Mouse (Mus musculus): ENCODE results near the gene Phactr3.

Phactr3 gene

GRCm38 (mm10) chr2:178257986-178258555, 139.3 kb downstream of the Phactr3 start:
- in situ Hi-C loops (cut with MboI), result no loop called here

GRCm38 (mm10) chr2:178263055-178263454, 144.3 kb downstream of the Phactr3 start:
- in situ Hi-C loops (cut with MboI), result no loop called here

DNA sequence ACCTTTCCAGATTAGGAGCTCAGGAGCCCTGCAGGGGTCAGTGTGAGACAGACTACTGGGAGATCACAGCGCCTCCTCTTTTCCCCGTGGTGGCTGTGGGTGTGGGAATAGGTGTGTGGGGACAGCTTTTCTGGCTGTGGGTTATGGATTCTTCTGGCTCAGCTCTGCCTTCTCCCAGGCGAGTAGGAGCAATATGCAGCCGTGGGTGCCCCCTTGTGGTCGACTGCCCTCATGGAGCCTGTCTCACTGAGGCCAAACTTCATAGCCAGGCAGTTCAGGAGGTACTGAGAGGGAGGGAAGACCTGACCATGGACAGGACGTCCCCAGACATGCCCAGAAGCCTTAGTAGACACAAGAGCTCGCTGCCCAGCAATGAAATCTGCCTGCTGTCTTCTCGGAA, 145.6 kb downstream of the Phactr3 start:
- in situ Hi-C loops (cut with MboI), result no loop called here

DNA sequence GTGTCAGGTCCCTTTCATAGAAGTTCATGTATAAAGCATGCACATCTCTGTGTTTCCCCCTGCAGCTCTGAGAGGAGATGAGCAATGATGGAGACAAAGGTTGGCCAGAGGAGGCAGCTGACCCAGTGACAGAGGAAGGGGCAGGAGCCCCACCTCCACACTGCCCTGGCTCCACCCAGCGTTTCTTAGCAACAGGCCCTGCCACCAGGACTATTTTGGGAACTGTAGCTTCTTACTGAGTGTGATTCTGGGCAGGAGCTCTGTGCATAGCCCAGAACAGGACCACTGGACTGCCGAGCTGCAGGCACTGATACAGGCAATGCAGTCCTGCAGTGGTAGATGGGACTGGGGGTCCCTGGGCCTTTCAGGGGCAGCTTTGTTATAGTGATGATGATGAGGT, 146.7 kb downstream of the Phactr3 start:
- in situ Hi-C loops (cut with MboI), result no loop called here

DNA sequence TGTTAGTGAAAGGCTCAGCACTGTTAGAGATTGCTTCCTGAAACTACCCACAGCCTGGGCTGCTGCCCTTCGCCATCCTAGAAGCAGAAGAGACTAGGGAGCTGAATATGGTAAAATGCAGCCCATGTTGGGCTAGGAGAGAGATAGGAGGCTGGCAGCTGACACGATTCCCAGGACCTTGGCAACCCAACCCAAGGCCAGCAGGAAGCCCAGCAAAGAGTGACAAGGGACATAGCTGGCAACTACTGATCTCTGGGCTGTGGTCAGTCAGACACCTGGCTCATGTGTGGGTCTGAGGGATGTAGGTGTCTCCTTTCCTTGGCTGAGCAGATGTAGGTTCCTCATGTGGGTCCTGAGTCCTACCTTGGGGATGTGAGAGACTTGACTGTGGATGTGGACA, 152.0 kb downstream of the Phactr3 start:
- in situ Hi-C loops (cut with MboI), result no loop called here

DNA sequence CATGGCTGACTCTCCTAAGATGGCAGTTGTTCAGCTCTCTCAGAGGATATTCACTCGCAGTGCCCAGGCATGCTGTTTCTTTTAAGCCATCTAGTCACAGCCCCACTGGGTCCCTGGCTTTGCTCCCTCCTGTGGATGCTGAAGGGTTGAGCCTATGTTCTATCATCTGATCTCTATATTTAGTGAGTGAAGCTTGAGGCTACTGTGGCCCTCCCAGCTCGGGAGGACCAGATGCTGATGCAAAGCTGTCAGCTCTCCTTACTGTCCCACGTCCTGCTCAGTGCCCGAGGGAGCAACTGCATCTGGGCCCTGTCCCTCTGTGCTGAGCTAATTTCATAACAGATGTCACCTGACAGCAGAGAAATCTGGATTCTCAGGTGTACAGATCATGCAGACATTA, 153.6 kb downstream of the Phactr3 start:
- in situ Hi-C loops (cut with MboI), result no loop called here

DNA sequence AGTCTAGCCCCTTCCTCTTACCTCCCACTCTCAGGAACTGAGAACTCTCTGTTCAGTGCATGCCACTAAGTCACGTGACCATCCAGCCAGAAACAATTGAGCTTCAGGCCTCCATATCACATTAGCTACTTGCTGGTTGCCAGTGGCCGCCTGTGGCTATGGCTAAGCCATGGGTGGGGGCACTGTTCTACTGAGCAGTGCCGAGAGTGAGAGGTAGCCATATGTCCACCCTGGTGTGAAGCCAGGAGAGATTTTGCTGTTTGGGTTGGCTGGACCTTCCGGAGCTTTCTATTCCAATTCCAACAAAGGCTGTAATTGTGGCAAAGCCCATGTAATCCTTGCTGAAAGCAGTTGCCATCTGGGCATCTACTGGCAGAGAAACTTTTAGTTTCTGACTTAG, 155.4 kb downstream of the Phactr3 start:
- in situ Hi-C loops (cut with MboI), result no loop called here

GRCm38 (mm10) chr2:178277206-178277605, 158.4 kb downstream of the Phactr3 start:
- in situ Hi-C loops (cut with MboI), result no loop called here

DNA sequence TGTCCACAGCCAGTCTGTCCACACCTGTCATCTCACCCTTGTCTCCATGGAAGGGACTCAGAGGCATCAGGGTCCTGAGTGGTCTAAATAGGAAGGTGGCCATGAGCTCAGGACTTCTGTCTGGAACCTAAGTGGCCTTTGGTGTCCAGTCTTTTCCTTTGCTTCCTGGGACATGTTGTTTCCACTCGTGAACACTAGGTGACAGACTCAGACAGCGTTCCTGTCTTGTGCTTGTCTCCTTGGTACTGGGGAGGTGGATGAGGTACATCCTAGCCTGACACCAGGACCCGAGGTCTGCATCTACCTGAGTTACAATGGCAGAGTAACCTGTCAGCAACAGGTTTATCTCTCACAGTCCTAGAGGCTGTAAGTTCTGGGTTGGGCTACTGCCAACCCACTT, 162.4 kb downstream of the Phactr3 start:
- in situ Hi-C loops (cut with MboI), result no loop called here

- in situ Hi-C loops (cut with MboI), result no loop called here
These were observed 168.5 kb downstream of the Phactr3 start for GRCm38 (mm10) chr2:178287285-178287684.

DNA sequence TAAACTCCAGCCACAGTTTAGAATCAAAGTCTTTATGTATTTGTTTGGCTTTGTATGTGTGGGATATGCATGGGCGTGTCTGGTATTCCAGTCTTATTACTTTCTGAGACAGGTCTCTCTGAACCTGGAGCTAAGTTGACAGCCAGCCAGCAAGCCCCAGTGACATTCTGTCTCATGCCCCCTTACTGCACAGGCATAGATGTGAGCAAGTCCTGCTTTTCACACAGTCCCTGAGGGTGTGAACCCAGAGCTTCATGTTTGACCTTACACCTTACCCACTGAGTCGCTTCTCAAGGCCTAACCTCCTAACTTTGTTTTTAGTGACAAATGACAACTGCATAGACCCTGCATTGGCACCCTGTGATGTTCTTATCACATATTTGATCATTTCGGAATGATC, 169.9 kb downstream of the Phactr3 start:
- in situ Hi-C loops (cut with MboI), result no loop called here

DNA sequence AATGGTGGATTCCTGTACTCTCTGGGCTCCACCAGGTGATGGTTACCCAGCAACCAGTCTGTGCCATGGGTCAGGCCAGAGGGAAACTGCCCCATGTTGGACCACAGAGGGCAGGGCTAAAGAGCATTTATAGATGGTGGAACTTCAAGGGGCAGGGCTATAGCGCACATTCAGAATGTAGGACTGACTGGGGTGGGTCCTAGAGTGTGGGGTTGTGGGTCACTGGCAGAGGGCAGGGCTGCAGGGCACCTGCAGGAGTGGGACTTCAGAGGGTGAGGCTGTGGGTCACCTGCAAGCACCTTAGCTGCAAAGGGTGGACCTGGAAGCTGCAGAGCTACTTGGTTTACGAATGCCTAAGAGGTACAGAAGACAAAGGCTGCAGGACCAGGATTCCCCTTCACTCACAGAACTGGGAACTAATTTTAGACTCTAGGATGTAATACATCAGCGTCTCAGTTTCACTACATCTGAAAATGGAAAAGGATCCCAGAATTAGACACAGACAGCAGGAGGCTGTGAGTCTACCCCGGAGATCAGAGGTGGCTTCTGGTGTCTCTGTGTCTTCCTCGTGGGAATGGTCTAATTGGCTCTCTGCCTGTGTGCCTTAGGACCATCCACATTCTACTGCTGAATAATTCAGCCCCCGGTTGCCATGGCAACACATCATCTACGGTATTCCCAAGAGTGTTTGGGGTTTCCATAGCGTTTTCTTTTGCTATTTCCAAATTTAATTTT, 184.8 kb downstream of the Phactr3 start:
- in situ Hi-C loops (cut with MboI), result no loop called here

DNA sequence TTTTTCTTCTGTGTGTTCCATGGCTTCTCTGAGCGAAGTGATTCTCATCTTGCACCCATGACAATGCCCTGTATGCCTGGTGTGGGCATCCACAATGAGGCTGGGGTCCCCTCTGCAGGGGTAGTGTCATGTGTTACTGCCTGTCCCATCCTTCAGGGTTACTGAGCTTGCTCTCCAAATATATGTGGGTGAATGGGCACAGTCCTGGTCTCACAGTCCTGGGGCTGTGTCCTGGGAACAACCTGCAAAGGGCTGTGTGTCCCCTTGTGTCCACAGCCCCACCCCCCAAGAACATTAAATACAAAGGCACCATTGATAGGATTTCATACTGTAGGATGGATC, 185.4 kb downstream of the Phactr3 start:
- in situ Hi-C loops (cut with MboI), result no loop called here

DNA sequence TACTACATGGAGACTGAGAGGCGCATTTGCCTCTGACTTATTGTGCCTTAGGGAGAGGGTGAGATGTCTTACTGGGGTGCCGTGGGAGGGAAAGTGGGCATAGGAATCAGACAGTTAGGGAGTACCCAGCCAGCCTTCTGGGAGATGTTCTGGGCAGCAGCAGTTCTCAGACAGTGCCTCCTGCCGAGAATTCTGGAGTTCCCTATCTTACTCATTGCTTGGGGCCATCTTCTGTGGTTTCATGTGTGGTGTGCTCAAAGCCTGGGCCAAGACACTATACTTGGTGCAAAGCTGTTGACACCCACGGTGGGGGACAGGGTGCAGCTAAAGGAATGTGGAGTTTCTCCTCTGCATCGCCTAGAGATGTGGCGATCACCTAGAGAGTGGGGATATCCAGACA, 185.9 kb downstream of the Phactr3 start:
- in situ Hi-C loops (cut with MboI), result no loop called here

- in situ Hi-C loops (cut with MboI), result no loop called here
These were observed 194.8 kb downstream of the Phactr3 start for GRCm38 (mm10) chr2:178313539-178313938.

- in situ Hi-C loops (cut with MboI), result no loop called here
These were observed 197.5 kb downstream of the Phactr3 start for GRCm38 (mm10) chr2:178316281-178316680.

GRCm38 (mm10) chr2:178319766-178320165, 201.0 kb downstream of the Phactr3 start:
- in situ Hi-C loops (cut with MboI), result no loop called here

DNA sequence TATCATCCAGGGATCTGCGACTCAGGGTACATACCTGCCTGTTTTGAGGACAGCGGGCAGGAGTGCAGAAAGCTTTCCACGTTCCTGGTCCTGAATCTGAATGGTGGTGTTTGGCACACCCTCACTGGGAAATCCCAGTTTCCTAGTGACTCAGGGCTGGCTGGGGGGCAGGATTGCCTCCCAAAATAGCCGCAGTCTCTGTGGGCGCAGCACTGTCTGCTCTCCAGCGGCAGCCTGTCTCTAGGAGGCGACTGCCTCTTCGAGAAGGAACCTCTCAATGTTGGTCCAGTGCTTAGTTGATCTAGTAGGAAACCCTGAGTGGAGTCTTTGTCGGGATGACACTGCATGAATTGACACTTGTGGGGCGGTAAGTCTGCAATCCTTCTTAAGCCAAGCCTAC, 202.5 kb downstream of the Phactr3 start:
- in situ Hi-C loops (cut with MboI), result no loop called here

DNA sequence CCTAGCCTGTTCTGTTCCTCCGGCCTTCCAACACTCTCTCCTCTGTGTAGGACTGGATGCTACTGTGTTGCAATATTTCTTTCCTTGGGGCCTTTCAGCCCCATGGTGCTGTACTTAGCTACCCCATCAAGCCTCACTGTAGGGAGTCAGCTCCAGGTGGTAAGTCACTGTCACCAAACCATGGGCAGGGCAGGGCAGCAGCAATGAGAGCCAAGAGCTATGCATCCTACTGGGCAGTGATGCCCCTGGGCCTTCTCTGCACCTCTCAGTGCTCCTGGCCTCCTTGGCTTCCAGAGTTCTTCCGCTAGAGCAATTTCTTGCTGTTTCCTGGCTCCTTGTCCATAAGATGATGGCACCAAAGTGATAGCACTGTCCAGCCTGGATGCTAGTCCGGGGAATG, 205.6 kb downstream of the Phactr3 start:
- in situ Hi-C loops (cut with MboI), result no loop called here

- in situ Hi-C loops (cut with MboI), result no loop called here
These were observed 206.0 kb downstream of the Phactr3 start for GRCm38 (mm10) chr2:178324818-178325217.

GRCm38 (mm10) chr2:178326067-178326466, 207.3 kb downstream of the Phactr3 start:
- in situ Hi-C loops (cut with MboI), result no loop called here

GRCm38 (mm10) chr2:178326750-178327465, 208.1 kb downstream of the Phactr3 start:
- in situ Hi-C loops (cut with MboI), result no loop called here

- in situ Hi-C loops (cut with MboI), result no loop called here
These were observed 208.8 kb downstream of the Phactr3 start for GRCm38 (mm10) chr2:178327466-178328040.

All from mature B cell (primary cell).